Mouse (Mus musculus) A20 (cell line): ENCODE results near the gene Dtx3l.
A peak's percentile ranks its signal among the peaks of the same experiment; 100 is the strongest.

Experiments used
- DNase-seq: peaks from one replicate; pipeline ENCODE4 v3.0.0-alpha.2; 2011; ENCODE audit warnings: low read depth, low spot score

Gene Dtx3l

GRCm38 (mm10) chr16:35888910-35889309 lies 50.0 kb downstream of the Dtx3l start:
- DNase-seq, result peak; percentile 28

GRCm38 (mm10) chr16:35888174-35888573 lies 50.8 kb downstream of the Dtx3l start:
- peak; percentile 90 for DNase-seq
